Mouse (Mus musculus): ENCODE data around the gene Wdr75. TPM values are rescaled to one million over a fixed set of nuclear protein-coding genes. Genes with fewer than 3 reads are reported as not detected.

Wdr75 gene
- 48.1 TPM for polyA plus RNA-seq (2021)

- in situ Hi-C loops (cut with MboI; ENCODE audit: low pct_unique_long_range_greater_than_20kb) = no loop called here
- POLR2A ChIA-PET = interaction anchor here (0.6 to 1.3 kb wide), 2 partner anchors 15 to 17 kb away, joined by 3 to 4 read pairs; no protein-coding TSS in a partner anchor
Observed at GRCm38 (mm10) chr1:45794969-45795908, at the start of gene Wdr75. Gene Wdr75, plus strand, starts transcription at chr1:45795166.

DNA sequence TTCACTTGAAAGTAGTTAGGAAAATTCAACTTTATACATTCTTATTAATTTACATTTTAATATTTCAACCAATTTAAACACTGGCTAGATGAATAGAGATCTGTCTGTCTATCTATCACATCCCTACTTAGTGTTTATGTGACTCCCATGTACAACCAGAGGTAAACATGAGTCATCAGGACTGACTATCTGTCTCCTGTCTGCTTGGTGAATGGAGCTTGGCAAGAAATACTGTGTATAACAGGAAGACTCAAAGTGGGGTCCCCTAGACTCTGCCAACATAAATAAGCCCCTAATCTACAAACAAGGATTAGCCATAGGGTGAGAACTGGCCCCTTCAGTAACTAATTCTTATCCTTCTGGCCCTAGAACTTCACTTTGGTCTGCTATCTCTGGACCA lies 39.1 kb upstream of the Wdr75 start:
- CTCF ChIA-PET = interaction anchor here (1.1 to 1.4 kb wide), 2 partner anchors 10 to 13 kb away, joined by 3 to 5 read pairs; no protein-coding TSS in a partner anchor
- in situ Hi-C loops (cut with MboI; ENCODE audit: low pct_unique_long_range_greater_than_20kb) = loop anchor here (5.0 to 25.0 kb wide), 2 partner anchors 324 to 1194 kb away; partner anchors contain the start of gene Gulp1
- ATAC-seq (no peak), DNase-seq (ENCODE audit: low read depth, low spot score) (no peak)
- TF ChIP-seq CTCF (IDR thresholded peaks at IDR 0.05) = no peak
- H3K27me3 ChIP-seq = no peaks in the 10 kb centered on the region
- POLR2A ChIA-PET = no interaction called here

More at GRCm38 (mm10) chr1:45794969-45795908, at the start of gene Wdr75:
- DNase-seq (ENCODE audit: low read depth, low spot score) = peak; percentile 83
- H3K27me3 ChIP-seq = no peaks in the 10 kb centered on the region
- no peak for TF ChIP-seq CTCF (IDR thresholded peaks at IDR 0.05)
- peak; percentile 99 for ATAC-seq
- CTCF ChIA-PET = interaction anchor here (0.8 kb wide), 1 partner anchor 11 kb away, joined by 3 read pairs; no protein-coding TSS in a partner anchor

DNA sequence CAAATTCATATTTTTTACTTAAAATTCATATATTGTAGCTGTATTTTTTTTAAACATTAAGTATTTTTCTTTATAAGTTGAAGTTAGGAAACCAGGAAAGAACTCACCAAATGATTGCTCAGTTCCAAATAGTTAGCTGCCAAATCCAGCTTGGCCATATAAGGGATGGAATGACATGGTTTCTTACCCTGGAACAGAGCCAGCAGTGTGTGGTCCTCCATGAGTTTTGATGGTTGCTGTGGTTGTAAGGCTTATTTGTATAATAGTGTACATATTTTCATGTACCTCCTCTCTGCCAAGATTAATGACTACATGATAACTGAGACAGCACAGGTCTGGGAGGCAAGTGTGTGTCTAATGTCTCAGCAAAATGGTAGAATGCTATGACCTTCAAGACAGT lies 38.3 kb upstream of the Wdr75 start:
- ATAC-seq (peak; percentile 67), DNase-seq (ENCODE audit: low read depth, low spot score) (no peak)
- CTCF ChIA-PET = interaction anchor here (1.4 to 2.2 kb wide), 2 partner anchors 10 to 11 kb away, joined by 5 to 12 read pairs; no protein-coding TSS in a partner anchor
- POLR2A ChIA-PET = no interaction called here
- in situ Hi-C loops (cut with MboI; ENCODE audit: low pct_unique_long_range_greater_than_20kb) = loop anchor here (5.0 to 25.0 kb wide), 2 partner anchors 324 to 1194 kb away; partner anchors contain the start of gene Gulp1
- no peak for TF ChIP-seq CTCF (IDR thresholded peaks at IDR 0.05)
- H3K27me3 ChIP-seq = no peaks in the 10 kb centered on the region

GRCm38 (mm10) chr1:45758011-45758410 lies 37.0 kb upstream of the Wdr75 start:
- in situ Hi-C loops (cut with MboI; ENCODE audit: low pct_unique_long_range_greater_than_20kb) = loop anchor here (5.0 to 25.0 kb wide), 2 partner anchors 326 to 1196 kb away; partner anchors contain the start of gene Gulp1
- no peak for TF ChIP-seq CTCF (IDR thresholded peaks at IDR 0.05)
- DNase-seq (ENCODE audit: low read depth, low spot score) = no peak
- ATAC-seq = peak; percentile 61
- no peaks in the 10 kb centered on the region for H3K27me3 ChIP-seq
- ChIA-PET CTCF (interaction anchor here (1.2 to 2.2 kb wide), 2 partner anchors 8 to 66 kb away, joined by 3 to 12 read pairs; no protein-coding TSS in a partner anchor), POLR2A (no interaction called here)

- TF ChIP-seq CTCF (IDR thresholded peaks at IDR 0.05) = no peak
- no peaks in the 10 kb centered on the region for H3K27me3 ChIP-seq
- ChIA-PET POLR2A (no interaction called here), CTCF (no interaction called here)
- no peak for ATAC-seq
- no peak for DNase-seq (ENCODE audit: low read depth, low spot score)
- in situ Hi-C loops (cut with MboI; ENCODE audit: low pct_unique_long_range_greater_than_20kb) = loop anchor here (10.0 to 25.0 kb wide), 6 partner anchors 86 to 1526 kb away; partner anchors contain the start of genes Col3a1 and Gulp1
Observed at GRCm38 (mm10) chr1:45760667-45761467, 34.1 kb upstream of the Wdr75 start.

DNA sequence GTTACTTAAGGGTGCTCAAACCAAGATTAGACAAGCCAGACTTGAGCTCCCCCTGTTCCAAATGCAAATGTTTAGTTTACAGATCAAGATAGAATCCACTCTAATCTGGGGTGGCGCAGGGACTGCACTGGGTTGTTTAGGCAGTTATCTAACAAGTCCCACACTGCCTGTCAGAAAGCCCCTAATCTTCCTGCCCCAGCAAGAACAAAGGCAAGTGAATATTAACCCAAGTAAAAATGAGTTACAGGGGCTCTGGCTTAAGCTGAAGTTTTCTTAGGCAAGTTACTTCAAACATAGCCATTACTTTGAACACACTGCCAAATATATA lies 33.5 kb upstream of the Wdr75 start:
- in situ Hi-C loops (cut with MboI; ENCODE audit: low pct_unique_long_range_greater_than_20kb) = loop anchor here (10.0 to 25.0 kb wide), 6 partner anchors 87 to 1527 kb away; partner anchors contain the start of genes Col3a1 and Gulp1
- H3K27me3 ChIP-seq = no peaks in the 10 kb centered on the region
- ChIA-PET POLR2A (no interaction called here), CTCF (no interaction called here)
- DNase-seq (ENCODE audit: low read depth, low spot score) (no peak), ATAC-seq (no peak)
- no peak for TF ChIP-seq CTCF (IDR thresholded peaks at IDR 0.05)

DNA sequence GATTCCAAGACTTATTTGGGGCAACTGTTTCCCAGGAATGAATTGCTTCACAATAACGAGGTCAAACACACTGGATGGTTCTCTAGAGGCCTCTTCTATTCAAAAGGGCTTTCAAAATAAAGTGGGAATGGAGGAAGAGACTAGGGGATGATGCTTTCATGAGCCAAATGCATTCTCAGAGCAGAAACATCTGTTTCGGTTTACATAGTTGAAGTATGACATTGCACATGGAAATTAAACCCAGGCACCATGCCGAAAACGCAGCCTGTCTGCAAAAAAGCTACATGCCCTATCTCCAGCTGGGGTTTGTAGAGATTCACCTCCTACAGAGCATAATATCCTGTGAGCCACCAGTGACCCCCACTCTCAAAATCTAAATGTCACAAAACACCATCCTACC lies 29.3 kb upstream of the Wdr75 start:
- TF ChIP-seq CTCF (IDR thresholded peaks at IDR 0.05) = no peak
- no peak for ATAC-seq
- DNase-seq (ENCODE audit: low read depth, low spot score) = no peak
- H3K27me3 ChIP-seq = no peaks in the 10 kb centered on the region
- CTCF ChIA-PET = interaction anchor here (0.9 to 2.4 kb wide), 11 partner anchors 8 to 335 kb away, joined by 3 to 12 read pairs (median 4); no protein-coding TSS in a partner anchor
- in situ Hi-C loops (cut with MboI; ENCODE audit: low pct_unique_long_range_greater_than_20kb) = loop anchor here (10.0 to 25.0 kb wide), 6 partner anchors 91 to 1531 kb away; partner anchors contain the start of genes Col3a1 and Gulp1
- POLR2A ChIA-PET = no interaction called here

- DNase-seq (ENCODE audit: low read depth, low spot score) (no peak), ATAC-seq (peak; percentile 44)
- TF ChIP-seq CTCF (IDR thresholded peaks at IDR 0.05) = peak; percentile 72
- POLR2A ChIA-PET = no interaction called here
- CTCF ChIA-PET = interaction anchor here (0.9 to 2.4 kb wide), 10 partner anchors 9 to 335 kb away, joined by 3 to 12 read pairs (median 4); no protein-coding TSS in a partner anchor
- in situ Hi-C loops (cut with MboI; ENCODE audit: low pct_unique_long_range_greater_than_20kb) = loop anchor here (10.0 to 25.0 kb wide), 6 partner anchors 91 to 1531 kb away; partner anchors contain the start of genes Col3a1 and Gulp1
- H3K27me3 ChIP-seq = no peaks in the 10 kb centered on the region
Observed at GRCm38 (mm10) chr1:45766123-45766522, 28.8 kb upstream of the Wdr75 start.

DNA sequence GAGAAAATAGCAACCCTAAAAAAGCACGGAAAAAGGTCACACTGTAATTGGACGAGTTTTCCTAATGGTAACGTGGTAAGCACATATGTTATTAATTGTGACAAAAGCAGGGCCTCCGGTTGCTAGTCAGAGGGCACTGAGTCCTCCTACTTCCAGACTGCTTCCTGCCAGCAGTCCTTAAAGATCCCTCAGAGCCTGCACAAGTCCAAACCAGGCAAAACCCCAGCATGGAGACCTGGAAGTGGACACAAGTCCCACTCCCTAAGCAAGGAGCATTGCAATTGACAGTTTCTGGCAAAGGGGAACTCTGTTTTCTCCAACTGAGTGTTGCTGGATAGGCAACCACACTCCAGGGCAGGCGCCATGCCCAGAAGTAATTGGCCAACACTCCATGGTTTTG lies 27.4 kb upstream of the Wdr75 start:
- no peak for TF ChIP-seq CTCF (IDR thresholded peaks at IDR 0.05)
- ATAC-seq (no peak), DNase-seq (ENCODE audit: low read depth, low spot score) (no peak)
- CTCF ChIA-PET = interaction anchor here (2.4 kb wide), 1 partner anchor 10 kb away, joined by 12 read pairs; no protein-coding TSS in a partner anchor
- POLR2A ChIA-PET = no interaction called here
- no peaks in the 10 kb centered on the region for H3K27me3 ChIP-seq
- in situ Hi-C loops (cut with MboI; ENCODE audit: low pct_unique_long_range_greater_than_20kb) = loop anchor here (10.0 to 25.0 kb wide), 6 partner anchors 93 to 1533 kb away; partner anchors contain the start of genes Col3a1 and Gulp1

- ATAC-seq = no peak
- in situ Hi-C loops (cut with MboI; ENCODE audit: low pct_unique_long_range_greater_than_20kb) = loop anchor here (10.0 to 25.0 kb wide), 6 partner anchors 95 to 1535 kb away; partner anchors contain the start of genes Col3a1 and Gulp1
- ChIA-PET POLR2A (no interaction called here), CTCF (interaction anchor here (1.3 kb wide), 1 partner anchor 319 kb away, joined by 3 read pairs; no protein-coding TSS in a partner anchor)
- H3K27me3 ChIP-seq = no peaks in the 10 kb centered on the region
- no peak for DNase-seq (ENCODE audit: low read depth, low spot score)
- TF ChIP-seq CTCF (IDR thresholded peaks at IDR 0.05) = no peak
Observed at GRCm38 (mm10) chr1:45769321-45769720, 25.6 kb upstream of the Wdr75 start.

All from Patski (cell line).